Mouse (Mus musculus) embryo, embryonic 9.5 days (tissue): ENCODE measurements at regions not wholly inside any gene's neighbourhood (a gene's known extent, or its start where the extent isn't known, plus 50 kb on each side); places are given as distances from the start of the nearest gene placed in this dataset.

Experiments
- DNase-seq: peaks from one replicate; pipeline ENCODE4 v3.0.0-alpha.2; 2017; ENCODE audit errors: extremely low spot score

DNA sequence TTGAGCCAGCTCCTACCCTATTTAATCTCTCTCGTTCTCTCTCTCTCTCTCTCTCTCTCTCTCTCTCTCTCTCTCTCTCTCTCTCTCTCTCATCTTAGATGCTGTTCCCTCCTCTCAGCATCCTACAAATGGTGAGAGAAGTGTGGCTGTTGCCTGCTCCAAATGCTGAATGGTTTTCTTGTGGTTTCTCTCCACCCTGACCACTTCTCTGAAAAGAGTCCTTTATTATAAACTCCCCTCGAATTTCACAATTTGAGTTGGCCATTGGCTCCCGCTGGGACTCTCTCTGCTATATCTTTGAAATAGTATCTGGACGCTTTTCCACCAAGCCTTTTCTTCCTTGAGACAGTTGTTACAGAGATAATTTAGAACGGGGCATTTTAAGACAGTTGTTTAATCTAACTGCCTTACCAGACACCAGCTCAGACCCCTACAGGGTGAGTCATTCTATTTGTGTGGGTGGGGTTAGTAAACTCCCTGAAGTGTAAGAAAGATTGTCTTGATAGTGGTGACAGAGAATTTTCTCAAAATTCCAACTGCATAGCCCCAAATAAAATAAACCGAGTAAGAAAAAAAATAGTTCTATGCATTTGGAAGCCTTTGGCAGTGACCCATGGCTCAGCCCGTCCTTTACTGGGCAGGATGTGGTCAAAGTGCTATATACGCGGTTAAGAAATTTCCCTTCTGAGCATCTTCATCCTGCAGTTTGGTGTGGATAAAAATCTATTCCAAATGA lies 58.7 kb upstream of the Ado start:
- DNase-seq: no peak

DNA sequence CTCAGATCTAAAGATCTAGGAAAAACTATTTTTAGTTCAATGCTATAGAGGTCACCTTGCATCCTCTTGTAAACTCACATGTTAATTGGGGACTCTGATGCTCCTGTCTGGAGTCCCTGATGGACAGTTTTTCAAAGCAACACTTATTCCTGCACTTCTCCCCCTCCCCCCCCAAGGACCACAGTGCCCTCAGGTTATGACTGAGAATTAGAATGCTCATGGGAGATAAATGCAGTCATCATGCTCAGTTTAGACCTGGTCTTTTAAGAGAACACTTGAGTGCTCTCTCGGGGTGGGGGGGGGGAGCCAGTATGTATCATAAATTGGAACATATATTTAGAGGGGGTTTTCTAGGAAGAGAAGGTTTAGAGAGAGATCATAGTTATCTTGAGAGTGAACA lies 58.0 kb upstream of the Ado start:
- DNase-seq: no peak

DNA sequence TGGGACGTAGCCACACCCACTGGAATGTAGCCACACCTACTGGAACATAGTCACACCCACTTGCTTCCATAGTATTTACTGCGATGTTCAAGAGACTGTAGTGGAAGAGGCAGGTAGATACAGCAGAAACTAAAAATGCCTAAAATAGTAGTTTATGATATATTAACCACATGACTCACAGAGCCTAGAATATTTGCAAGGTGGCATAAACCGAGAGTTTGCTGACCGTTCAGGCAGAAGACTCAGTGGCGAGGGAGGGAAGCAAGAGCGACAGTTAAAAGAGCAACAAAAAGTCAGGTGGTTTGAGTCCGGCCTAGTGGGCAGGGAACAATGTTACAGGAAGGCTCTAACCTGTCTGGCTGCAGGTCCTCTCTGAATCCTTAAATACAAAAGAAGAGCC lies 50.6 kb upstream of the Ado start:
- no peak for DNase-seq

DNA sequence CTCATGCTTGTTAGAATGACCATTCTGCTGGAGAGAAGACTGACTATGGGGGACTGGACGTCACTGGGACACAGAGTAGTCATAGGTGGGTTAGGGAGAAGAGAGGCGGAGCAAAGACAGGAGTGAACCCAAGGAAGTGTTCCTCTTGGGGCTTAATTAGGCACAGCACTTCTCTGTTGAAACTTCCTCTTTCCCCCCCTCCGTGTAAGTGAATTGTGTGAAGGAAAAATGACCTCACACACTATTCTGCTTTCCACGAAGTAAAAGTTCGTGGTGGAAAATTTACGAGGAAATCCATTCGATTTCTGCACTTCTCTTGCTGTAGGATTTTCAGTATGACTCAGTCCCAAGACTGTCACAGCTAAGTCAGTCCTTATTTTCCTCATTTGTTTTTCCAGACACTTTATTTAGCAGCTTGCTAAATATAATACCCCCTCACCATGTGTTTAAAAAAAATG lies 49.9 kb upstream of the Ado start:
- DNase-seq: no peak
